Comparison of ENCODE assay signal across 8 mouse cellular contexts in the genomic region with DNA sequence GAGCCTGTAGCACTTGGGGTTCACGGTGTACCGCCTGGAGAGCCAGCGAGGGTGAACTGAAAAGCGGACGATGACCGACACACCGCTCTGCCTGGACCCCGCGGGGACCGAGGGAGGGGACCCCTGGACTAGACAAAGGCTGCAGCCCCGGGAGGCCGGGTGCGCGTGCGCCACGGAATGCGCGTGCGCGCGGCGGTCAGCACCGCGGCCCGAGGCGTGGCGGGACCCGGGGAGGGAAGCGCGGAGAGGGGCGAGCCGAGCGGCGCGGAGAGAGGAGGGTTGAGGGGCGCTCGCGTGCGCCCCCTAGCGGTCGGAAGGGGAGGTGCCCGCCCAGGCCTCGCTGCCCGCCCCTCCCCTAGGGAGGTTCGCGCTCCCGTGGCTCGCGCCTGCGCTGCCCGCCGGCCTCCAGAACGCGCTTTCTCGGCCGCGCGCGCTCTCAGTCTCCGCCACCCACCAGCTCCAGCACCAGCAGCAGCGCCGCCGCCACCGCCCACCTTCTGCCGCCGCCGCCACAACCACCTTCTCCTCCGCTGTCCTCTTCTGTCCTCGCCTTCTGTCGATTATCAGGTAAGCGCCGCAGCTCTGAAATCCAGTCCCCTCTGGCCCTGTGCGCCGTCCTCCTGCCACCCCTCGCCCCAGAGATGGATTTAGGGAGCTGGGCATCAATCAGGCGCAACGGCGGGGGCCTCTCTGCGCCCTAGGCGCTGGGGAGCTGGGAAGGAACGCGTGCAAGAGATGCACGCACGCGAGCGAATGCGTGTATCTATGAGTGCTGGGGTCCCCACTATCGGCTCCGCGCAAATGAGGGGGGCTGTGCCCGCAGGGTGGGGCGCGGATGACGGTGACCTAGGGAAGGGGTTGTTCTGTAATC. TPM values are rescaled to one million over a fixed set of nuclear protein-coding genes. Genes with fewer than 3 reads are reported as not detected.
DNase-seq lines count a peak whose midpoint lies in the region; ATAC-seq and TF ChIP-seq lines count a peak whose summit lies in the region.

A gene (plus strand): TSS at position 350 of the 871 bp plus-strand sequence.

- intact Hi-C loops in left cerebral cortex, postnatal 36 days (cut with DNase I) = loop anchor here (5.0 to 10.0 kb wide), 2 partner anchors 46 to 214 kb away; no protein-coding TSS in a partner anchor

- peak within 1 kb of the TSS; percentile 99 for H3K4me2 ChIP-seq in intestine, postnatal 0 days (replicated peaks; ENCODE audit: low read depth)

- H3K4me3 ChIP-seq in intestine, postnatal 0 days (ENCODE audit: low read depth, low read length) = peak within 1 kb of the TSS; percentile 65
- H3K4me3 ChIP-seq in midbrain, embryonic 10.5 days = peak within 1 kb of the TSS; percentile 73

- no peaks in the 10 kb centered on the region for H3K9me3 ChIP-seq in intestine, postnatal 0 days (ENCODE audit: control insufficient read depth)
- no peaks in the 10 kb centered on the region for H3K9me3 ChIP-seq in midbrain, embryonic 10.5 days (replicated peaks)

- H3K36me3 ChIP-seq in intestine, postnatal 0 days (ENCODE audit: control insufficient read depth, insufficient read depth) = no peaks in the 10 kb centered on the region
- no peaks in the 10 kb centered on the region for H3K36me3 ChIP-seq in midbrain, embryonic 10.5 days

- TF ChIP-seq CTCF in intestine, postnatal 0 days (IDR thresholded peaks at IDR 0.05; ENCODE audit: low read depth) = peak; percentile 98

- DNase-seq in adrenal gland, adult 2 months = peak; percentile 95
- DNase-seq in embryo, embryonic 11.5 days (ENCODE audit: low read depth, low spot score) = peak; percentile 83
- peak; percentile 82 to 83 for DNase-seq in gastrocnemius, postnatal 4 days (ENCODE audit: low spot score in 2 of 2)
- DNase-seq in left cerebral cortex, postnatal 36 days (ENCODE audit: low spot score in 2 of 2) = peak; percentile 92 to 97
- peak; percentile 91 for DNase-seq in midbrain, embryonic 10.5 days (ENCODE audit: low spot score)
- peak; percentile 90 for DNase-seq in skeletal muscle tissue, adult 2 months (ENCODE audit: low read depth, low spot score)

- peak within 1 kb of the TSS; percentile 45 for H3K9ac ChIP-seq in intestine, postnatal 0 days (ENCODE audit: low read depth, low read length)

- under 1% methylated on average over 66 of the region's 94 CpGs for WGBS in intestine, postnatal 0 days
- WGBS in midbrain, embryonic 10.5 days = under 1% methylated on average over 82 of the region's 94 CpGs

- H3K4me1 ChIP-seq in intestine, postnatal 0 days (replicated peaks; ENCODE audit: control insufficient read depth, insufficient read depth, low read length) = no peaks in the 10 kb centered on the region; the same call in 1 of the 2 replicates
- H3K4me1 ChIP-seq in midbrain, embryonic 10.5 days = peaks cover 53% of the 10 kb centered on the region

- H3K27ac ChIP-seq in intestine, postnatal 0 days (ENCODE audit: low read depth, low read length) = no peak within 1 kb of the TSS
- peak within 1 kb of the TSS; percentile 91 for H3K27ac ChIP-seq in midbrain, embryonic 10.5 days (replicated peaks)

- H3K27me3 ChIP-seq in intestine, postnatal 0 days (replicated peaks; ENCODE audit: control insufficient read depth, insufficient read depth, low read length) = peaks cover 47% of the 10 kb centered on the region
- H3K27me3 ChIP-seq in midbrain, embryonic 10.5 days (ENCODE audit: low read depth, poor library complexity, severe bottlenecking) = peaks cover 67% of the 10 kb centered on the region

- ATAC-seq in intestine, postnatal 0 days = peak; percentile 91
- no peak for ATAC-seq in activated CD4-positive, CD25-positive, alpha-beta regulatory T cell, adult 4 months

RNA-seq across cellular contexts. Expression of the gene that starts here (rescaled TPM):
- 100 to 1,000 TPM in 1 of 2 experiments, 10 to 100 TPM in 1; 95.3 to 270 TPM for total RNA-seq in adrenal gland, adult 2 months (2021)
- 38.0 and 59.1 TPM in 2 replicates for polyA plus RNA-seq in adrenal gland, adult 2 months (2012; rRNA removed)
- total RNA-seq in gastrocnemius, postnatal 4 days (2021) = 10 to 100 TPM; 24.6 to 26.4 TPM
- 9.1 and 9.2 TPM in 2 replicates for polyA plus RNA-seq in intestine, postnatal 0 days (2015; fragmentation: Nextera tagmentation; extraction: Ambion mirVana)
- total RNA-seq in left cerebral cortex, postnatal 36 days (2021) = 100 to 1,000 TPM; 349 to 367 TPM
- polyA plus RNA-seq in midbrain, embryonic 10.5 days (2016; fragmentation: Nextera tagmentation; extraction: Ambion mirVana) = 23.7 and 47.2 TPM in 2 replicates
- polyA plus RNA-seq in activated CD4-positive, CD25-positive, alpha-beta regulatory T cell, adult 4 months (2017; shearing (Covaris generic)) = 1 to 10 TPM in 1 of 2 experiments, not detected in 1; 1.5 TPM
